Mouse (Mus musculus): ENCODE results near the gene Ylpm1. TPM values are rescaled to one million over a fixed set of nuclear protein-coding genes. Genes with fewer than 3 reads are reported as not detected.
A peak's percentile ranks its signal among the peaks of the same experiment; 100 is the strongest.

The Ylpm1 gene
- polyA plus RNA-seq, 1 experiment = 12.4 TPM

DNA sequence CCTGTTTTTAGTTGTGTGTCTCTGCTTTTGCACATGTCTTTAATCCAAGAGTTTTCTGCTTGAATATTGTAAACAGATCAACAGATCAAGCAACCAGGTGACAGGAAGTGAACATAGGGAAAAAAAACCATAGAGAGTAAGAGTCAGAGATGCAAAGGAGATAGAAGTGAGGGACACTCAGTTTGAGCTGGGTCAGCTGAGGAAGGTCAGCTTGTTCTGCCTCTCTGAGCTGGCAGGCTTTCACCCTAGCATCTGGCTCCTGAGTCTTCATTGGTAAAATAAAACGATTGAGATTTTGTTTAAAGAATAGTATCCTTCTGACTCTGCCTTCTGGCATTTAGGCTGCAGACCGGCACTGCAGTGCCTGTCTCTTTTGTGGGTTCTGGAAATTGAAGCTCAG lies 14.4 kb downstream of the Ylpm1 start:
- Histone ChIP-seq H3K36me3 (ENCODE audit: control insufficient read depth, insufficient read depth, low read length) (no peaks in the 10 kb centered on the region; the same call in none of the 2 replicates), H3K27me3 (replicated peaks; ENCODE audit: control insufficient read depth, insufficient read depth, low read length) (no peaks in the 10 kb centered on the region), H3K4me3 (ENCODE audit: insufficient read depth, low read depth, low read length) (no peak overlapping the region), H3K27ac (ENCODE audit: insufficient read depth, low read depth, low read length) (no peak overlapping the region), H3K4me1 (ENCODE audit: control insufficient read depth, insufficient read depth, low read length) (peaks cover 9% of the 10 kb centered on the region)
- WGBS = 67% methylated on average over 2 of the region's 2 CpGs
- TF ChIP-seq POLR2A (IDR thresholded peaks at IDR 0.05; ENCODE audit: low read depth, low read length) (no peak), CTCF (conservative IDR thresholded peaks at IDR 0.05; ENCODE audit: insufficient read depth, insufficient read length, low read depth, low read length) (no peak)
- no peak for DNase-seq

DNA sequence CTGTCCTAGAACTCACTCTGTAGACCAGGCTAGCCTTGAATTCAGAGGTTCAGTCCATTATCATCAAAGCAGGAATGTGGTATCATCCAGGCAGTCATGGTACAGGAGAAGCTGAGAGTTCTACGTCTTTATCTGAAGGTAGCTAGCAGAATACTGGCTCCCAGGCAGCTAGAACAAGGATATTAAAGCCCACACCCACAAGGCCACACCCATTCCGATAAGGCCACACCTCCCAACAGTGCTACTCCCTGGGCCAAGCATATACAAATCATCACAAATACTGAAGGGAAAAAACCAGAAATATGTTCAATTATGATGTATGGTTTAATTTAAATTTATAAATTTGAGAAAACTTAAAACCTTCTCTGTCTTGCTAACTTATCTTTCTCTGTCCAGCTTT lies 16.1 kb downstream of the Ylpm1 start:
- DNase-seq = no peak
- WGBS = 94% methylated on average over 2 of the region's 2 CpGs
- Histone ChIP-seq H3K4me3 (ENCODE audit: insufficient read depth, low read depth, low read length) (no peak overlapping the region), H3K4me1 (ENCODE audit: control insufficient read depth, insufficient read depth, low read length) (peaks cover 7% of the 10 kb centered on the region), H3K36me3 (ENCODE audit: control insufficient read depth, insufficient read depth, low read length) (no peaks in the 10 kb centered on the region; the same call in none of the 2 replicates), H3K27me3 (replicated peaks; ENCODE audit: control insufficient read depth, insufficient read depth, low read length) (no peaks in the 10 kb centered on the region), H3K27ac (ENCODE audit: insufficient read depth, low read depth, low read length) (no peak overlapping the region)
- TF ChIP-seq POLR2A (IDR thresholded peaks at IDR 0.05; ENCODE audit: low read depth, low read length) (no peak), CTCF (conservative IDR thresholded peaks at IDR 0.05; ENCODE audit: insufficient read depth, insufficient read length, low read depth, low read length) (no peak)

DNA sequence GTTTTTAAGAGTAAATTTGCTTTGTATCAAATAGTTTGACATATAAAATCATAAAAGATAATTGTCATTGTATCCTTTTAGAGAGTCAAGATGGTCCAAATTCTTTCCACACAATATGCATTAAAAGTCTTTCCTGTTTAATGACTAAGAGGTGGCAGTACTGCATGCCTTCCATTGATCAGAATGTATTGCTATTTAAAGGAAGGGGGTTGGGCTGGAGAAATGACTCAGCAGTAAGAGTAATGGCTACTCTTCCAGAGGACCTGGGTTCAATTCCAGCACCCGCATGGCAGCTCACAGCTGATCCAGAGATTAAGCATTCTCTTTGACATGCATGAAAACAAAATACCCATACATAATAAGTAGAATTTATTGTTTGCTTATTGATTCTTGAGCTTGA lies 25.9 kb downstream of the Ylpm1 start:
- Histone ChIP-seq H3K27me3 (replicated peaks; ENCODE audit: control insufficient read depth, insufficient read depth, low read length) (no peaks in the 10 kb centered on the region), H3K4me3 (ENCODE audit: insufficient read depth, low read depth, low read length) (no peak overlapping the region), H3K36me3 (ENCODE audit: control insufficient read depth, insufficient read depth, low read length) (no peaks in the 10 kb centered on the region), H3K27ac (ENCODE audit: insufficient read depth, low read depth, low read length) (no peak overlapping the region), H3K4me1 (ENCODE audit: control insufficient read depth, insufficient read depth, low read length) (no peaks in the 10 kb centered on the region)
- no peak for DNase-seq
- no peak for TF ChIP-seq POLR2A (IDR thresholded peaks at IDR 0.05; ENCODE audit: low read depth, low read length)
- TF ChIP-seq CTCF (conservative IDR thresholded peaks at IDR 0.05; ENCODE audit: insufficient read depth, insufficient read length, low read depth, low read length) = no peak
- 96% methylated on average over 1 of the region's 1 CpGs for WGBS

DNA sequence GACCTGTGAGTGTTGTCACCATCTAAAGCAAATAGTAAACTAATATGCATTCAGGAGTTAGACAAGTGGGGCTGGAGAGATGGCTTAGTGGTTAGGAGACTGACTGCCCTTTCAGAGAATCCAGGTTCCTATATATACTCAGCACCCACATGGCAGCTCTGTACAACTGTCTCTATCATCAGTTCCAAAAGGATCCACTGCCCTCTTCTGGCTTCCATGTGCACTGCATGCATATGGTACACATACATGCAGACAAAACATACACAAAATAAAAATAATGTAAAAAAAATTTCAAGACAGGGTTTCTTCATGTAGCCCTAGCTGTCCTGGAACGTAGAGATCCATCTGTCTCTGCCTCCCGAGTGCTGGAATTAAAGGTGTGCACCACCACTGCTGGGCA lies 36.6 kb downstream of the Ylpm1 start:
- H3K4me1 ChIP-seq (ENCODE audit: control insufficient read depth, insufficient read depth, low read length) = no peaks in the 10 kb centered on the region
- TF ChIP-seq POLR2A (IDR thresholded peaks at IDR 0.05; ENCODE audit: low read depth, low read length) (no peak), CTCF (conservative IDR thresholded peaks at IDR 0.05; ENCODE audit: insufficient read depth, insufficient read length, low read depth, low read length) (peak; percentile 28; the same call in 1 of the 2 replicates)
- H3K27me3 ChIP-seq (replicated peaks; ENCODE audit: control insufficient read depth, insufficient read depth, low read length) = no peaks in the 10 kb centered on the region
- no peaks in the 10 kb centered on the region; the same call in 1 of the 2 replicates for H3K36me3 ChIP-seq (ENCODE audit: control insufficient read depth, insufficient read depth, low read length)
- 97% methylated on average over 2 of the region's 2 CpGs for WGBS
- H3K27ac ChIP-seq (ENCODE audit: insufficient read depth, low read depth, low read length) = no peak overlapping the region
- H3K4me3 ChIP-seq (ENCODE audit: insufficient read depth, low read depth, low read length) = no peak overlapping the region
- DNase-seq = peak; percentile 21

GRCm38 (mm10) chr12:85051218-85051617 lies 55.1 kb downstream of the Ylpm1 start:
- H3K27me3 ChIP-seq (replicated peaks; ENCODE audit: control insufficient read depth, insufficient read depth, low read length) = no peaks in the 10 kb centered on the region
- no peak for TF ChIP-seq POLR2A (IDR thresholded peaks at IDR 0.05; ENCODE audit: low read depth, low read length)
- no peak for TF ChIP-seq CTCF (conservative IDR thresholded peaks at IDR 0.05; ENCODE audit: insufficient read depth, insufficient read length, low read depth, low read length)
- H3K4me1 ChIP-seq (ENCODE audit: control insufficient read depth, insufficient read depth, low read length) = peaks cover 3% of the 10 kb centered on the region; the same call in 1 of the 2 replicates
- H3K4me3 ChIP-seq (ENCODE audit: insufficient read depth, low read depth, low read length) = no peak overlapping the region
- H3K27ac ChIP-seq (ENCODE audit: insufficient read depth, low read depth, low read length) = no peak overlapping the region
- WGBS = 19% methylated on average over 6 of the region's 6 CpGs
- peak; percentile 33 for DNase-seq
- H3K36me3 ChIP-seq (ENCODE audit: control insufficient read depth, insufficient read depth, low read length) = peaks cover 2% of the 10 kb centered on the region

GRCm38 (mm10) chr12:85071043-85071442 lies 74.9 kb downstream of the Ylpm1 start:
- H3K4me3 ChIP-seq (ENCODE audit: insufficient read depth, low read depth, low read length) = no peak overlapping the region
- no peaks in the 10 kb centered on the region for H3K27me3 ChIP-seq (replicated peaks; ENCODE audit: control insufficient read depth, insufficient read depth, low read length)
- DNase-seq = no peak
- peaks cover 2% of the 10 kb centered on the region; the same call in 1 of the 2 replicates for H3K36me3 ChIP-seq (ENCODE audit: control insufficient read depth, insufficient read depth, low read length)
- no peak overlapping the region for H3K27ac ChIP-seq (ENCODE audit: insufficient read depth, low read depth, low read length)
- TF ChIP-seq POLR2A (IDR thresholded peaks at IDR 0.05; ENCODE audit: low read depth, low read length) = no peak
- no peak for TF ChIP-seq CTCF (conservative IDR thresholded peaks at IDR 0.05; ENCODE audit: insufficient read depth, insufficient read length, low read depth, low read length)
- H3K4me1 ChIP-seq (ENCODE audit: control insufficient read depth, insufficient read depth, low read length) = no peaks in the 10 kb centered on the region

DNA sequence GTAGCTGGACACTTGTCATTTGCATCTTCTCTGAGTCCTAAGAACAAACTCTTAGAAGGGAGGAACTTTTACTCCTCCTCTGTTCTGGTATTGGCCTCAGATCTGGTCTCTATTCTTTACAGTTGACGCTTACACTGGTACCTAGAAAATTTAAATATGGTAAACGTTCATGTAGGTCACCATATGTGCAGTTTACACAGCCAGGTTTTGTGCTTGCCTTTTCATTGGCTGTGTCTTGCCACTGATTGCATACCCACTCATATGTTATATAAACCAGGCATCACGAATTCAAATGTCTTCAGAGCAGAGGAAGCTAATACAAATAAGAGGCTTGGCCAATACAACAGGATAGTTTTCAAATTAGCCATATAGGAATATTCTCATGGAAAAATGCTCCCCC lies 81.0 kb downstream of the Ylpm1 start:
- WGBS = 92% methylated on average over 3 of the region's 3 CpGs
- Histone ChIP-seq H3K27ac (ENCODE audit: insufficient read depth, low read depth, low read length) (no peak overlapping the region), H3K36me3 (ENCODE audit: control insufficient read depth, insufficient read depth, low read length) (no peaks in the 10 kb centered on the region), H3K4me3 (ENCODE audit: insufficient read depth, low read depth, low read length) (no peak overlapping the region), H3K4me1 (ENCODE audit: control insufficient read depth, insufficient read depth, low read length) (no peaks in the 10 kb centered on the region), H3K27me3 (replicated peaks; ENCODE audit: control insufficient read depth, insufficient read depth, low read length) (no peaks in the 10 kb centered on the region)
- DNase-seq = no peak
- TF ChIP-seq CTCF (conservative IDR thresholded peaks at IDR 0.05; ENCODE audit: insufficient read depth, insufficient read length, low read depth, low read length) (no peak), POLR2A (IDR thresholded peaks at IDR 0.05; ENCODE audit: low read depth, low read length) (no peak)

Data from kidney, adult 2 months (tissue).